Mouse (Mus musculus): ENCODE data around the gene Col23a1. TPM values are rescaled to one million over a fixed set of nuclear protein-coding genes. Genes with fewer than 3 reads are reported as not detected.

The Col23a1 gene
- polyA plus RNA-seq, 1 experiment from 2014 or later: 21.6 TPM

- no peak for ATAC-seq (ENCODE audit: insufficient number of reproducible peaks, insufficient read depth, low FRiP score, low read depth)
- Histone ChIP-seq H3K27ac (ENCODE audit: low read length) (no peak overlapping the region), H3K27me3 (ENCODE audit: control insufficient read depth, insufficient read depth, low read length) (no peaks in the 10 kb centered on the region), H3K4me2 (replicated peaks; ENCODE audit: low read depth, low read length) (no peak overlapping the region), H3K4me3 (ENCODE audit: low read depth, low read length) (no peak overlapping the region), H3K9me3 (ENCODE audit: control insufficient read depth, low read depth, low read length) (no peaks in the 10 kb centered on the region), H3K36me3 (ENCODE audit: control insufficient read depth, insufficient read depth, low read length) (no peaks in the 10 kb centered on the region), H3K4me1 (ENCODE audit: control insufficient read depth, insufficient read depth, low read length) (0 out of 2 replicates have a peak, but pooled peaks cover 11% of the 10 kb centered on the region), H3K9ac (replicated peaks; ENCODE audit: low read depth, low read length) (no peak overlapping the region)
- WGBS: 56% methylated on average over 7 of the region's 7 CpGs
These were observed 125.4 kb downstream of the Col23a1 start for GRCm38 (mm10) chr11:51415049-51415688.

GRCm38 (mm10) chr11:51418807-51419206 is 129.1 kb downstream of the Col23a1 start:
- Histone ChIP-seq H3K27ac (ENCODE audit: low read length) (no peak overlapping the region; the same call in 1 of the 2 replicates), H3K9me3 (ENCODE audit: control insufficient read depth, low read depth, low read length) (no peaks in the 10 kb centered on the region), H3K27me3 (ENCODE audit: control insufficient read depth, insufficient read depth, low read length) (no peaks in the 10 kb centered on the region), H3K9ac (replicated peaks; ENCODE audit: low read depth, low read length) (no peak overlapping the region), H3K36me3 (ENCODE audit: control insufficient read depth, insufficient read depth, low read length) (no peaks in the 10 kb centered on the region), H3K4me1 (ENCODE audit: control insufficient read depth, insufficient read depth, low read length) (0 out of 2 replicates have a peak, but pooled peaks cover 11% of the 10 kb centered on the region), H3K4me3 (ENCODE audit: low read depth, low read length) (no peak overlapping the region), H3K4me2 (replicated peaks; ENCODE audit: low read depth, low read length) (no peak overlapping the region)
- ATAC-seq (ENCODE audit: insufficient number of reproducible peaks, insufficient read depth, low FRiP score, low read depth): no peak
- WGBS: 22% methylated on average over 3 of the region's 3 CpGs

DNA sequence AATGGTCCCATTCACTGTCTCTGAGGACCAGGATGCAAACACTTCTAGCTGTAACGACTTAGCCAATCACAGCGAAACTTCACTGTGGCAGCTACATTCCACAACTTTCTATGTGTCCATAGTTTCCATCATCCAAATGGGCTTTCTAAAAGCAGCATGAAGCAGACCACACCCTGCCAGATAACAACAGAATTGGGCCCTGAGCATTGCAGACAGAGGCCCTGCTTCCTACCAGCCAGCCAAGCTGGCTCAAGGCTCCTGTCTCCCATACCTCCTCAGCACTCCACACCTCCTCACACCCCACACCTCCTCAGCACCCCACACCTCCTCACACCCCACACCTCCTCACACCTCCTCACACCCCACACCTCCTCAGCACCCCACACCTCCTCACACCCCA is 132.2 kb downstream of the Col23a1 start:
- H3K4me2 ChIP-seq (replicated peaks; ENCODE audit: low read depth, low read length): no peak overlapping the region
- H3K27me3 ChIP-seq (ENCODE audit: control insufficient read depth, insufficient read depth, low read length): no peaks in the 10 kb centered on the region
- no peak overlapping the region for H3K27ac ChIP-seq (ENCODE audit: low read length)
- H3K4me1 ChIP-seq (ENCODE audit: control insufficient read depth, insufficient read depth, low read length): peaks cover 19% of the 10 kb centered on the region; the same call in 1 of the 2 replicates
- H3K9ac ChIP-seq (replicated peaks; ENCODE audit: low read depth, low read length): no peak overlapping the region
- H3K4me3 ChIP-seq (ENCODE audit: low read depth, low read length): no peak overlapping the region
- ATAC-seq (ENCODE audit: insufficient number of reproducible peaks, insufficient read depth, low FRiP score, low read depth): no peak
- 80% methylated on average over 2 of the region's 2 CpGs for WGBS
- H3K36me3 ChIP-seq (ENCODE audit: control insufficient read depth, insufficient read depth, low read length): no peaks in the 10 kb centered on the region
- H3K9me3 ChIP-seq (ENCODE audit: control insufficient read depth, low read depth, low read length): no peaks in the 10 kb centered on the region

- no peak overlapping the region for H3K4me2 ChIP-seq (replicated peaks; ENCODE audit: low read depth, low read length)
- H3K4me1 ChIP-seq (ENCODE audit: control insufficient read depth, insufficient read depth, low read length): peaks cover 19% of the 10 kb centered on the region; the same call in 1 of the 2 replicates
- no peaks in the 10 kb centered on the region for H3K36me3 ChIP-seq (ENCODE audit: control insufficient read depth, insufficient read depth, low read length)
- no peak overlapping the region for H3K9ac ChIP-seq (replicated peaks; ENCODE audit: low read depth, low read length)
- ATAC-seq (ENCODE audit: insufficient number of reproducible peaks, insufficient read depth, low FRiP score, low read depth): no peak
- WGBS: 71% methylated on average over 14 of the region's 14 CpGs
- H3K9me3 ChIP-seq (ENCODE audit: control insufficient read depth, low read depth, low read length): no peaks in the 10 kb centered on the region
- no peak overlapping the region for H3K27ac ChIP-seq (ENCODE audit: low read length)
- H3K27me3 ChIP-seq (ENCODE audit: control insufficient read depth, insufficient read depth, low read length): no peaks in the 10 kb centered on the region
- no peak overlapping the region for H3K4me3 ChIP-seq (ENCODE audit: low read depth, low read length)
These were observed 133.0 kb downstream of the Col23a1 start for GRCm38 (mm10) chr11:51422713-51423112.

DNA sequence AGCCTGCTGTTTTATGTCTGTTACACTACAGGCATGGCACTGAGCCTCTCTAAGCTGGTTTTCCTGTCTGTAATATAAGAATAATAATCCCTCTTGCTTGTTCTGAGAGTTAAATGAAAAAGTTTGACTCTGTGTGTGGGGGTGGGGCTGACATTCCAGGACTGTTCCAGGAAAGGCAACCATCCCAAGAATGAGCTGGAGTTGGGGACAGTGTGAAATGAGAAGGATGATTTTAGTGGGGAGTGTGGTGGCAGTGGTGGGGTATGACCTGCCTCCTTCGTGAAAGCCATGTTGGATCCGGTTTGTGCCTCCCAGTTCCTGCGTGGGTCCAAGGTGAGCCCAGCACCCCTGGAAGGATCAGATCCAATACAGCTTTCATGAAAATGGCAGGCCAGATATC is 136.4 kb downstream of the Col23a1 start:
- H3K9ac ChIP-seq (replicated peaks; ENCODE audit: low read depth, low read length): no peak overlapping the region
- H3K9me3 ChIP-seq (ENCODE audit: control insufficient read depth, low read depth, low read length): no peaks in the 10 kb centered on the region
- peaks cover 13% of the 10 kb centered on the region; the same call in 1 of the 2 replicates for H3K4me1 ChIP-seq (ENCODE audit: control insufficient read depth, insufficient read depth, low read length)
- no peak for ATAC-seq (ENCODE audit: insufficient number of reproducible peaks, insufficient read depth, low FRiP score, low read depth)
- no peaks in the 10 kb centered on the region for H3K27me3 ChIP-seq (ENCODE audit: control insufficient read depth, insufficient read depth, low read length)
- H3K4me2 ChIP-seq (replicated peaks; ENCODE audit: low read depth, low read length): no peak overlapping the region
- 71% methylated on average over 3 of the region's 3 CpGs for WGBS
- no peak overlapping the region for H3K27ac ChIP-seq (ENCODE audit: low read length)
- no peaks in the 10 kb centered on the region for H3K36me3 ChIP-seq (ENCODE audit: control insufficient read depth, insufficient read depth, low read length)
- no peak overlapping the region for H3K4me3 ChIP-seq (ENCODE audit: low read depth, low read length)

- H3K27me3 ChIP-seq (ENCODE audit: control insufficient read depth, insufficient read depth, low read length): no peaks in the 10 kb centered on the region
- ATAC-seq (ENCODE audit: insufficient number of reproducible peaks, insufficient read depth, low FRiP score, low read depth): no peak
- no peaks in the 10 kb centered on the region for H3K36me3 ChIP-seq (ENCODE audit: control insufficient read depth, insufficient read depth, low read length)
- no peak overlapping the region for H3K4me3 ChIP-seq (ENCODE audit: low read depth, low read length)
- 57% methylated on average over 16 of the region's 16 CpGs for WGBS
- no peak overlapping the region for H3K9ac ChIP-seq (replicated peaks; ENCODE audit: low read depth, low read length)
- H3K4me2 ChIP-seq (replicated peaks; ENCODE audit: low read depth, low read length): no peak overlapping the region
- no peak overlapping the region for H3K27ac ChIP-seq (ENCODE audit: low read length)
- H3K4me1 ChIP-seq (ENCODE audit: control insufficient read depth, insufficient read depth, low read length): peaks cover 25% of the 10 kb centered on the region; the same call in 1 of the 2 replicates
- no peaks in the 10 kb centered on the region for H3K9me3 ChIP-seq (ENCODE audit: control insufficient read depth, low read depth, low read length)
These were observed 139.9 kb downstream of the Col23a1 start for GRCm38 (mm10) chr11:51429428-51430179.

GRCm38 (mm10) chr11:51430180-51430578 is 140.5 kb downstream of the Col23a1 start:
- 56% methylated on average over 8 of the region's 8 CpGs for WGBS
- Histone ChIP-seq H3K4me2 (replicated peaks; ENCODE audit: low read depth, low read length) (no peak overlapping the region), H3K27ac (ENCODE audit: low read length) (no peak overlapping the region), H3K9ac (replicated peaks; ENCODE audit: low read depth, low read length) (no peak overlapping the region), H3K4me3 (ENCODE audit: low read depth, low read length) (no peak overlapping the region), H3K9me3 (ENCODE audit: control insufficient read depth, low read depth, low read length) (no peaks in the 10 kb centered on the region), H3K36me3 (ENCODE audit: control insufficient read depth, insufficient read depth, low read length) (no peaks in the 10 kb centered on the region), H3K27me3 (ENCODE audit: control insufficient read depth, insufficient read depth, low read length) (no peaks in the 10 kb centered on the region), H3K4me1 (ENCODE audit: control insufficient read depth, insufficient read depth, low read length) (peaks cover 25% of the 10 kb centered on the region; the same call in 1 of the 2 replicates)
- ATAC-seq (ENCODE audit: insufficient number of reproducible peaks, insufficient read depth, low FRiP score, low read depth): no peak

DNA sequence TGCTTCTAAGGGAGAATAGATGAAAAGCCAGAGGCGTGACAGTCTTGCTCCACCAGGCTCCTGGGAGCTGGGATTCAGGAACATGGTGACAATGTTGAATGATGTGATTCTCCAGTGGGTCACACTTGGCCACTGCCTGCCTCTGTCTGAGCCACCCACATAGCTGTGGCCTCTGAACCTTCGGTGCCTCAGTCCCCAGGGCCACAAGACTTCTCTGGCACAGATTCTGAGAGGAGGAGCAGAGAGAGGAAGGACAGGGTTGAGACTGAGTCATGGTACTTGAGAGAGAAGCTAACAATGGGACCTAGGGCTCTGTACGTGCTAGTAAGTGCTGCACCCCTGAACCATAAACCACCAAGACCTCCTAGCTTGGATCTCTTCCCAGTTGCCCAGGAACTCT is 141.6 kb downstream of the Col23a1 start:
- H3K4me3 ChIP-seq (ENCODE audit: low read depth, low read length): no peak overlapping the region
- no peaks in the 10 kb centered on the region for H3K36me3 ChIP-seq (ENCODE audit: control insufficient read depth, insufficient read depth, low read length)
- H3K9ac ChIP-seq (replicated peaks; ENCODE audit: low read depth, low read length): no peak overlapping the region
- H3K9me3 ChIP-seq (ENCODE audit: control insufficient read depth, low read depth, low read length): no peaks in the 10 kb centered on the region
- no peak overlapping the region for H3K27ac ChIP-seq (ENCODE audit: low read length)
- no peaks in the 10 kb centered on the region for H3K27me3 ChIP-seq (ENCODE audit: control insufficient read depth, insufficient read depth, low read length)
- 75% methylated on average over 3 of the region's 3 CpGs for WGBS
- H3K4me1 ChIP-seq (ENCODE audit: control insufficient read depth, insufficient read depth, low read length): peaks cover 15% of the 10 kb centered on the region; the same call in 1 of the 2 replicates
- no peak for ATAC-seq (ENCODE audit: insufficient number of reproducible peaks, insufficient read depth, low FRiP score, low read depth)
- H3K4me2 ChIP-seq (replicated peaks; ENCODE audit: low read depth, low read length): no peak overlapping the region

Measured in stomach, embryonic 14.5 days (tissue).